Mouse (Mus musculus): ENCODE measurements around the gene Tlcd2.

Tlcd2 gene

GRCm38 (mm10) chr11:75466731-75467505 is 5.4 kb downstream of the Tlcd2 start:
- DNase-seq (ENCODE audit: low read depth, low spot score) = no peak

GRCm38 (mm10) chr11:75467512-75468215 is 6.1 kb downstream of the Tlcd2 start:
- DNase-seq (ENCODE audit: low read depth, low spot score) = peak; percentile 77

GRCm38 (mm10) chr11:75468410-75468809 is 6.9 kb downstream of the Tlcd2 start:
- DNase-seq (ENCODE audit: low read depth, low spot score) = no peak

- no peak for DNase-seq (ENCODE audit: low read depth, low spot score)
Measured at GRCm38 (mm10) chr11:75469261-75469660, 7.7 kb downstream of the Tlcd2 start.

GRCm38 (mm10) chr11:75470675-75471074 is 9.2 kb downstream of the Tlcd2 start:
- no peak for DNase-seq (ENCODE audit: low read depth, low spot score)

- DNase-seq (ENCODE audit: low read depth, low spot score) = no peak
Measured at GRCm38 (mm10) chr11:75472469-75473081, 11.1 kb downstream of the Tlcd2 start.

GRCm38 (mm10) chr11:75473376-75473775 is 11.9 kb downstream of the Tlcd2 start:
- no peak for DNase-seq (ENCODE audit: low read depth, low spot score)

GRCm38 (mm10) chr11:75486192-75486591 is 24.7 kb downstream of the Tlcd2 start:
- DNase-seq (ENCODE audit: low read depth, low spot score) = no peak

GRCm38 (mm10) chr11:75486601-75487285 is 25.2 kb downstream of the Tlcd2 start, which contains the start of gene Prpf8:
Gene Prpf8, plus strand, starts transcription at chr11:75486816.
- DNase-seq (ENCODE audit: low read depth, low spot score) = peak; percentile 95

- no peak for DNase-seq (ENCODE audit: low read depth, low spot score)
Measured at GRCm38 (mm10) chr11:75487496-75487895, 26.0 kb downstream of the Tlcd2 start.

- DNase-seq (ENCODE audit: low read depth, low spot score) = no peak
Measured at GRCm38 (mm10) chr11:75494296-75495049, 33.0 kb downstream of the Tlcd2 start.

GRCm38 (mm10) chr11:75498126-75498525 is 36.6 kb downstream of the Tlcd2 start:
- DNase-seq (ENCODE audit: low read depth, low spot score) = peak; percentile 52

GRCm38 (mm10) chr11:75508162-75508561 is 46.6 kb downstream of the Tlcd2 start:
- DNase-seq (ENCODE audit: low read depth, low spot score) = no peak

- DNase-seq (ENCODE audit: low read depth, low spot score) = peak; percentile 41
Measured at GRCm38 (mm10) chr11:75508904-75509303, 47.4 kb downstream of the Tlcd2 start.

- DNase-seq (ENCODE audit: low read depth, low spot score) = peak; percentile 97
Measured at GRCm38 (mm10) chr11:75509741-75510626, 48.5 kb downstream of the Tlcd2 start, which contains the start of gene Rilp. Gene Rilp, plus strand, starts transcription at chr11:75510094.

GRCm38 (mm10) chr11:75510627-75510993 is 49.1 kb downstream of the Tlcd2 start:
- peak; percentile 98 for DNase-seq (ENCODE audit: low read depth, low spot score)

GRCm38 (mm10) chr11:75511213-75511612 is 49.7 kb downstream of the Tlcd2 start:
- peak; percentile 81 for DNase-seq (ENCODE audit: low read depth, low spot score)

GRCm38 (mm10) chr11:75512301-75513018 is 50.9 kb downstream of the Tlcd2 start:
- DNase-seq (ENCODE audit: low read depth, low spot score) = no peak

- no peak for DNase-seq (ENCODE audit: low read depth, low spot score)
Measured at GRCm38 (mm10) chr11:75513336-75513735, 51.8 kb downstream of the Tlcd2 start, which contains the start of gene Scarf1. Gene Scarf1, plus strand, starts transcription at chr11:75513540.

Data from skeletal muscle tissue, adult 2 months (tissue).